Mouse (Mus musculus) liver, embryonic 13.5 days (tissue): ENCODE results near the gene Akap14. TPM values are rescaled to one million over a fixed set of nuclear protein-coding genes. Genes with fewer than 3 reads are reported as not detected.
A peak's percentile ranks its signal among the peaks of the same experiment; 100 is the strongest.
"Not testable (repeated sequence)": the region's sequence is repeated elsewhere in the genome, so short reads cannot be mapped to it uniquely, and the experiment has no call there.

Experiments used
- ATAC-seq: fragments of 200-750 bp; cut with Nextera tagmentation; 2 replicates; pipeline ENCODE4 v1.8.0; 2017; ENCODE audit warnings: low read depth, mild to moderate bottlenecking, moderate number of reproducible peaks, moderate library complexity
- DNase-seq: peaks from one replicate; pipeline ENCODE4 v3.0.0; 2022
- H3K27ac ChIP-seq: fragments of 300-500 bp; sonication (generic); 2 replicates; pipeline ENCODE4 v1.5.1; 2015; ENCODE audit warnings: moderate library complexity, mild to moderate bottlenecking, inconsistent platforms
- H3K27me3 ChIP-seq: fragments of 300-500 bp; sonication (generic); 2 replicates; pipeline ENCODE4 v1.6.1; 2015; ENCODE audit warnings: mild to moderate bottlenecking, inconsistent platforms
- H3K36me3 ChIP-seq: fragments of 300-500 bp; sonication (generic); 2 replicates; pipeline ENCODE4 v1.6.1; 2015; ENCODE audit warnings: mild to moderate bottlenecking, inconsistent platforms
- H3K4me1 ChIP-seq: fragments of 300-500 bp; sonication (generic); replicated peaks from 2 replicates; pipeline ENCODE4 v1.6.1; 2015; ENCODE audit warnings: inconsistent platforms
- H3K4me2 ChIP-seq: fragments of 300-500 bp; sonication (generic); 2 replicates; pipeline ENCODE4 v1.6.1; 2015; ENCODE audit warnings: inconsistent platforms, mild to moderate bottlenecking, moderate library complexity
- H3K4me3 ChIP-seq: fragments of 300-500 bp; sonication (generic); replicated peaks from 2 replicates; pipeline ENCODE4 v1.5.1; 2015; ENCODE audit warnings: mild to moderate bottlenecking, inconsistent platforms
- H3K9ac ChIP-seq: fragments of 300-500 bp; sonication (generic); 2 replicates; pipeline ENCODE4 v1.6.1; 2015; ENCODE audit warnings: mild to moderate bottlenecking, inconsistent platforms
- H3K9me3 ChIP-seq: fragments of 300-500 bp; sonication (generic); replicated peaks from 2 replicates; pipeline ENCODE4 v1.6.1; 2016; ENCODE audit warnings: inconsistent platforms
- WGBS: fragments of 180-500 bp; shearing (Covaris S2); methylation state at CpG from one replicate; pipeline ENCODE4 v1.1.7; 2015; ENCODE audit not compliant: insufficient replicate concordance; 5-methylcytosine and 5-hydroxymethylcytosine counted together
- polyA plus RNA-seq: library from polyadenylated mRNA; unstranded; fragments of >200 nt; fragmentation: Nextera tagmentation; extraction: Ambion mirVana; gene quantifications from 2 replicates; pipeline ENCODE4 v1.2.1, GENCODE M21; 2015

Gene Akap14
- polyA plus RNA-seq, 1 experiment from 2014 or later: not detected

DNA sequence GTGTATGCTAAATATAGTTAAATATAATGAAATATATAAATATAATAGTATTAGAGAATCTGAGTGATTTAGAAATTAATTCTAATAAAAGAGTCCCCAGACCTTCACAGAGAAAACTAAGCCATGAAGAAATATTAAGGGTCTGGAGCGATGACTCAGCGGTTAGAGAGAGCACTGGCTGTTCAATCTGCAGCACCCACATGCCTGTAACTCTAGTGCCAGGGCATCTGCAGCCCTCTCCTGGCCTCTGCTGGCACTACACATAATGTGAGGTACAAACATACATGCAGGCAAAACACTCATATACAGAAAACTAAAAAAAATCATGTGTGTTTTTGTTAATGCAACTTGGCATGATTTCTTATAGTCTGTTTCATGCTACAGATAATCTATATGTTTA, 23.7 kb downstream of the Akap14 start:
- no peak overlapping the region for H3K4me3 ChIP-seq
- no peak overlapping the region for H3K9ac ChIP-seq
- no peaks in the 10 kb centered on the region for H3K27me3 ChIP-seq
- no peak overlapping the region for H3K27ac ChIP-seq
- H3K36me3 ChIP-seq: peaks cover 26% of the 10 kb centered on the region; the same call in 1 of the 2 replicates
- DNase-seq: peak; percentile 20
- H3K9me3 ChIP-seq: no peaks in the 10 kb centered on the region
- ATAC-seq: no peak
- 80% methylated on average over 2 of the region's 2 CpGs for WGBS
- H3K4me2 ChIP-seq: no peak overlapping the region
- no peaks in the 10 kb centered on the region for H3K4me1 ChIP-seq

DNA sequence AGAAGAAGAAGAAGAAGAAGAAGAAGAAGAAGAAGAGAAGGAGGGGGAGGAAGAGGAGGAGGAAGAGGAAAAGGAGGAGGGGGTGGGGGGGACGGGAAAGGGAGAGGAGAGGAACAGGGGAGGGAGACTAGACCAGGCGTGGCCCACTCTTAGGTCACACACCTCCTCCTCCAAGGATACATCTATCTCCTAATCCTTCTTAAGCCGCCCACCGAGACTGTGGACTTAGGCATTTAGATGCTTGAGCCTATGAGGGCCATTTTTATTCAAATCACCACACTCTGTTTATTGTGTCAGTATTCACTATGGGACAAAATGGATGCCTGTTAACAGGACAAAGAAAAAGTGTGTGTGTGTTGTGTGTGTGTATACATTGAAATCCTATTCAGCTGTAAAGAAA, 24.1 kb downstream of the Akap14 start:
- not testable (repeated sequence) for H3K9me3 ChIP-seq, H3K27me3 ChIP-seq, ATAC-seq, H3K4me2 ChIP-seq, H3K9ac ChIP-seq, H3K4me3 ChIP-seq, H3K27ac ChIP-seq, H3K4me1 ChIP-seq, DNase-seq
- WGBS: no CpG with 5 or more reads among the region's 4 CpGs
- peaks cover 26% of the 10 kb centered on the region; the same call in 1 of the 2 replicates for H3K36me3 ChIP-seq

DNA sequence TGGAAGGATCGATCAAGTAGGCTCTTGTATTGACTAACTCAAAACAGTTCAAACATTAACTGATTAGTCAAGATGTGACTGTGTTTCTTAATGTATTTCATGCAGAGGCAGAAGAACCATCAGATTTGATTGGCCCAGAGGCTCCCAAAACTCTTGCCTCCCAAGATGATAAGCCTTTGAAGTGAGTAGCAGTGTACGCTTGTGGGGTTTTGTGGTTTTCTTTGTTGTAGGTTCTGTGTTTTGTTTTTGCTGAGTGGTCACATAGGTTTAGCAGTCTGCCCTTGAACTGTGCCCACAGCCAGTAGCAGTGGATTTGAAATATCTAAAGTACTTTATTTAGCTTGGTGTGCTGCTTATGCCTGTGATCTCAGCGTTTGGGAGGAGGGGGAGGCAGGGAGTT, 26.9 kb downstream of the Akap14 start:
- ATAC-seq (no peak), DNase-seq (no peak)
- H3K9ac ChIP-seq: no peak overlapping the region
- H3K27ac ChIP-seq: no peak overlapping the region
- H3K36me3 ChIP-seq: peaks cover 39% of the 10 kb centered on the region
- H3K4me2 ChIP-seq: no peak overlapping the region
- H3K4me1 ChIP-seq: no peaks in the 10 kb centered on the region
- no peaks in the 10 kb centered on the region for H3K27me3 ChIP-seq
- WGBS: 71% methylated on average over 3 of the region's 3 CpGs
- no peaks in the 10 kb centered on the region for H3K9me3 ChIP-seq
- H3K4me3 ChIP-seq: no peak overlapping the region

DNA sequence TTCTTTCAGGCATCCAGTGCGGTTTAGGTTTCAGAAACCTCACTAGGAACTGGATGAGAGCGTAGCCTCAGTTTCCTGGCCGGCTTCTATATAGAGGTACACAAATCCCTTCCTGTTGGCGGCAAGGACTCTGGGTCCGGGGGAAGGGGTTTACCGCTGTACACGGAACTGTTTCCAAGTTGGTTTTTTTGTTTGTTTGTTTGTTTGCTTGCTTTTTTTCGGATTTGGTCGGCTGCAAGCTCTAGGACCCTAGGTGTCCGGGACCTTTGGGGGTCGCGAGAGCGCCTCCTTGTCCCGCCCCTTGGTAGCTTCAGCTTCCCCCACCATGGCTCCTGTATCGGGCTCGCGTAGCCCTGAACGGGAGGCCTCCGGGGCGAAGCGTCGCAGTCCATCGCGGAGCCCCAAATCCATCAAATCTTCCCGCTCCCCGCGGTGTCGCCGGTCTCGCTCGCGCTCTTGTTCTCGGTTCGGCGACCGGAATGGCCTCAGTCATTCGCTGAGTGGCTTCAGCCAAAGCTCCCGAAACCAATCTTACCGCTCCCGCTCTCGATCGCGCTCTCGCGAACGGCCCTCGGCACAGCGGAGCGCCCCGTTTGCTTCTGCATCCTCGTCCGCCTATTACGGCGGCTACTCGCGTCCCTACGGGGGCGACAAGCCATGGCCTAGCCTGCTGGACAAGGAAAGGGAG, 41.8 kb downstream of the Akap14 start, which contains the start of gene Nkap:
Nkap (plus strand) TSS at position 125 of the 688 bp plus-strand sequence.
- 8% methylated on average over 55 of the region's 58 CpGs for WGBS

DNA sequence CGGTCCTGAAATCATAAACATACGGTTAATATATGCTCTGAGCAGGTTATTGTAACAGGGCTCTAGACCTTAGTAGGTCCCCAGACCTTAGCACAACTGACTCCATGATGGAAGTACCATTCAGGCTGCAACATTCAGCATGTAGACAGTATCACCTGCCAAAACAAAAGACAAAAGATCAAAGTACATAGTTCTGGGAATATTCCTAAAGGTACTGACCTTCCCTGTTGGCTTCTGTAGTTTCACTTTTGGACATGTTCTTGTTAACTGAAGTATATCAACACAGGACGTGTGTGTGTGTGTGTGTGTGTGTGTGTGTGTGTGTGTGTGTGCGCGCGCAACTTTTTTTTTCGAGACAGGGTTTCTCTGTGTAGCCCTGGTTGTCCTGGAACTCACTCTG, 43.1 kb downstream of the Akap14 start:
- H3K9ac ChIP-seq: no peak overlapping the region
- WGBS: 93% methylated on average over 7 of the region's 7 CpGs
- no peak overlapping the region for H3K27ac ChIP-seq
- no peak overlapping the region for H3K4me2 ChIP-seq
- no peak for DNase-seq
- no peak for ATAC-seq
- H3K4me3 ChIP-seq: no peak overlapping the region
- no peaks in the 10 kb centered on the region for H3K36me3 ChIP-seq
- no peaks in the 10 kb centered on the region for H3K27me3 ChIP-seq
- H3K4me1 ChIP-seq: peaks cover 13% of the 10 kb centered on the region
- H3K9me3 ChIP-seq: no peaks in the 10 kb centered on the region

More for the DNA sequence above, 41.8 kb downstream of the Akap14 start, which contains the start of gene Nkap:
- H3K4me2 ChIP-seq: peak within 1 kb of the TSS; percentile 69
- peaks cover 13% of the 10 kb centered on the region for H3K4me1 ChIP-seq
- peak within 1 kb of the TSS; percentile 79 for H3K9ac ChIP-seq
- peak within 1 kb of the TSS; percentile 68 for H3K27ac ChIP-seq
- peak within 1 kb of the TSS; percentile 74 for H3K4me3 ChIP-seq
- H3K27me3 ChIP-seq: no peaks in the 10 kb centered on the region
- ATAC-seq (peak; percentile 88), DNase-seq (peak; percentile 61)
- H3K9me3 ChIP-seq: no peaks in the 10 kb centered on the region
- 0 out of 2 replicates have a peak, but pooled peaks cover under 1% of the 10 kb centered on the region for H3K36me3 ChIP-seq

DNA sequence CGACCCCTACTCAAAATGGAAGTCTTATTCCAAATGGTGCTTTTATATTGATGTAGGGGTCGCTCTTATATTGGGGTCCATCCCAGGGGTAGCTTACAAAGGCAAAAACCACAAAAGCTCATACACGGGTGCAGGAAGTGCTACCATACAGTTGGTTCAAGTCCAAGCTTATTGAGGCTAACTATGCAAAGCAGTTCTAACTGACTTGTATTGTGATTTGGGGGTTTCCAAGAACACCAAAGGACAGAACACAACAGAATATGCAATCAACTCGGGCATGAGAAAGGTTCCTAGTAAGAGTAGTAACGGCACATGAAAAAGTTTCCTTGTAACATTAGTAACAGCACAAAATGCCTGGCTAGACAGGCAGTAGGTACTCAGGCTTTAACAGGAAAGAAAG, 48.4 kb downstream of the Akap14 start:
- H3K27ac ChIP-seq: no peak overlapping the region
- no peak overlapping the region for H3K4me2 ChIP-seq
- H3K27me3 ChIP-seq: no peaks in the 10 kb centered on the region
- H3K36me3 ChIP-seq: no peaks in the 10 kb centered on the region
- H3K4me1 ChIP-seq: no peaks in the 10 kb centered on the region
- no peak overlapping the region for H3K9ac ChIP-seq
- DNase-seq (no peak), ATAC-seq (no peak)
- WGBS: 57% methylated on average over 5 of the region's 5 CpGs
- no peaks in the 10 kb centered on the region for H3K9me3 ChIP-seq
- no peak overlapping the region for H3K4me3 ChIP-seq

DNA sequence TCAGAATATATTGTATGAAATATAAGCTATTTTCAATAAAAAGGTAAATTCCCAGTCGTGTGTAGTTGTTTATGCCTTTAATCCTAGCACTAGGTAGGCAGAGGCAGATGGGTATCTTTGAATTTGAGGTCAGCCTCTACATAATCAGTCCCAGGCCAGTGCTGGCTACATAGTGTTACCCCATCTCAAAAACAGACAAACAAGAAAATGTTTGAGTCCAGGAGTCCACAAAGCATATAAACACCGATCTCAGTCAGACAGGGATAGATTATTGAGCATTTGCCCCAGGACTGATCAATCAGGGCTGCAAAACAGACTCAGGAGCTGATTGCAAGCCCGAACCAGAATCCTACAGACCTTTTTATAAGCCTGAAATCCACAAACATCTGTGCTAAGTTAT, 49.1 kb downstream of the Akap14 start:
- Histone ChIP-seq H3K4me2 (no peak overlapping the region), H3K27me3 (no peaks in the 10 kb centered on the region), H3K4me1 (no peaks in the 10 kb centered on the region), H3K9ac (no peak overlapping the region), H3K27ac (no peak overlapping the region), H3K4me3 (no peak overlapping the region), H3K36me3 (no peaks in the 10 kb centered on the region), H3K9me3 (no peaks in the 10 kb centered on the region)
- ATAC-seq (no peak), DNase-seq (no peak)
- 46% methylated on average over 3 of the region's 3 CpGs for WGBS

DNA sequence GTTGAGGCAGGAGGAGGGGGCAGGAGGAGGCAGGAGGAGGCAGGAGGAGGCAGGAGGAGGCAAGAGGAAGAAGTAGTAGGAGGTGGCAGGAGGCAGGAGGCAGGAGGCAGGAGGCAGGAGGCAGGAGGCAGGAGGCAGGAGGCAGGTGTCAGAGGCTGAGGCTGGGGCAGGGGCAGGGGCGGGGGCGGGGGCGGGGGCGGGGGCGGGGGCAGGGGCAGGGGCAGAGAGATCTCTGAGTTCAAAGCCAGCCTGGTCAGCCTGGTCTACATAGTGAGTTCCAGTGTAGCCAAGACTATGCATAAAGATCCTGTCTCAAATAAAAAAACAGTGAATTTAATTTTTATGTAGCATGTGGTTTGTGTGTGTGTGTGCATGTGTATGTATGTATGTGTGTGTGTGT, 51.6 kb downstream of the Akap14 start:
- 5% methylated on average over 4 of the region's 5 CpGs for WGBS
- H3K9me3 ChIP-seq: no peaks in the 10 kb centered on the region
- no peaks in the 10 kb centered on the region for H3K36me3 ChIP-seq
- H3K4me2 ChIP-seq: no peak overlapping the region
- no peak for DNase-seq
- H3K4me1 ChIP-seq: no peaks in the 10 kb centered on the region
- H3K4me3 ChIP-seq: no peak overlapping the region
- no peak for ATAC-seq
- no peak overlapping the region for H3K9ac ChIP-seq
- H3K27me3 ChIP-seq: no peaks in the 10 kb centered on the region
- no peak overlapping the region for H3K27ac ChIP-seq

DNA sequence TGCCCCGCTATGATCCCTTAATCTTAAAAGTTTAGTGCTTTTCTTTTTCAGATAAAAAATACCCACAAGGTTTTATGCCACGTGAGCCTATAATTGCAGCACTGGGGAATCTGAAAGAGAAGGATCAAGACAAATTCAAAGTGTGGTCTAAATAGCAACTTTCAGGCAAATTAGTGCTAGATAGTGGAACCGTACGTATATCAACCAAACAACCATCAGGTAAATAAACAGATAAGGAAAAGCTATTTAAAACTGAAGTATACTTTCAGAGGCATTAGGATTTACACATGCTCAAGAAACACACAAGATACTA, 57.8 kb downstream of the Akap14 start:
- Histone ChIP-seq H3K27me3 (no peaks in the 10 kb centered on the region), H3K4me3 (peak overlapping the region; percentile 68), H3K27ac (no peak overlapping the region), H3K4me2 (peak overlapping the region; percentile 51), H3K9me3 (no peaks in the 10 kb centered on the region), H3K9ac (no peak overlapping the region), H3K36me3 (0 out of 2 replicates have a peak, but pooled peaks cover 8% of the 10 kb centered on the region), H3K4me1 (peaks cover 4% of the 10 kb centered on the region)
- ATAC-seq (no peak), DNase-seq (no peak)
- 61% methylated on average over 4 of the region's 4 CpGs for WGBS

DNA sequence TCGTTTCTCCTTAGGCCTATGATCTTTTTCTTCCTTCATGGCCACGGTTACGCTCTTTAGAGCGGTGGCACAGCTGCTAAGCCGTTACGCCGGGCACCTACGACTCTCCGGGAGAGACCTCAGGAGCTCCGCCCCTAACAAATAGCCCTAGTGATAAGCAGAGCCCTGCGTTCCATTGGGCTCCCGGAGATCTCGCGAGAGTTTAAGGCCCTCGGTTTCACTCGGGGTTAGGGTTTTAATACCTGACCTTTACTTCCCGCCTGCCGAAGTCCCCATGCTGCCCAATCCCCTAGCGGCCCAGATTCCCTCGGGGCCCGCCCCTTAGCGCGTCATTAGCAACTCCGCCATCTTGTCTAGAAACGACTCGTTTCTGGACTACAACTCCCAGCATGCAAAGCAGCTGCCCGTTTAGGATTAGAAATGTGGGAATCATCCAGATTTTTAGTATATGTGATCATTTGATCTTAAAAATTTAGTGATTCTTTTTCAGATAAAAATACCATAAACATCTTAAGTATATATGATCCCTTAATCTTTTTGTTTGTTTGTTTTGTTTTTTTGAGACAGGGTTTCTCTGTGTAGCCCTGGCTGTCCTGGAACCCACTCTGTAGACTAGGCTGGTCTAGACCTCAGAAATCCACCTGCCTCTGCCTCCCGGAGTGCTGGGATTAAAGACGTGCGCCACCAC, 58.3 kb downstream of the Akap14 start, which contains the start of gene Upf3b:
Upf3b (minus strand) TSS at position 130 of the 688 bp plus-strand sequence.
- Histone ChIP-seq H3K4me2 (peak within 1 kb of the TSS; percentile 77), H3K9me3 (no peaks in the 10 kb centered on the region), H3K9ac (peak within 1 kb of the TSS; percentile 78), H3K27ac (peak within 1 kb of the TSS; percentile 88), H3K36me3 (0 out of 2 replicates have a peak, but pooled peaks cover 8% of the 10 kb centered on the region), H3K27me3 (no peaks in the 10 kb centered on the region), H3K4me1 (peaks cover 4% of the 10 kb centered on the region), H3K4me3 (peak within 1 kb of the TSS; percentile 68)
- ATAC-seq (peak; percentile 96), DNase-seq (peak; percentile 90)
- 10% methylated on average over 30 of the region's 30 CpGs for WGBS

DNA sequence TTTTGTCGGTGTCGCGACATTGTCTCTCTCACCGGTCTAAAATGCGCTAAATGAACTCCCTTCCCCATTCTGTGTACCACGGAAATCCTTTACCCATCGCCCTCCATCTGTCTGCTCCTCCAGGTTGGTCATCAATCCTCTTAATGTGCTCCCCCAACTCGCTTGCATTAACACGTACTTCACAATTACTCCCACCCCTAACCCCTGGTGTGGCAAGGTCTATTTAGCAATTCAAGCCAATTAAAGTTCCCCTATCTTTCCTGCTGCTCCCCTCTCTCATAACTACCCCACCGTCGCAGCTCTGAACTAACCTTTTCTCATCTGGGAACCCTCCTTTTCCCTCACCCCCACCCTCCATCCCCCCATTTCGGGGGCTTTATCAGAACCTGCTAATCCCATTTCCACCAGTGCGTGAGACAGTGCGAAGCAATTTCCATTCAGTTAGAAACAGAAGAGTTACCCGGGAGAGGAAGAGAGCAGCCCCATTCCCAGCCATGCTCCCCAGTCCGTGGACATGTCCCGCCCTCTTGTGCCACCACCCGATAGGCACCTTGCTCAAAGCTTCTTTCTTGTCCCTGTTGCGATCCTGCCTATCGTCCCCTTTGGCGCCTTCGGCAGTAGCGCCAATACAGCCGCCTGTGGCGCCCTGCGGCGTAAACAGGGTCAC, 59.0 kb downstream of the Akap14 start:
- peak overlapping the region; percentile 68 for H3K4me3 ChIP-seq
- H3K9me3 ChIP-seq: no peaks in the 10 kb centered on the region
- ATAC-seq (peak; percentile 88), DNase-seq (no peak)
- H3K27me3 ChIP-seq: no peaks in the 10 kb centered on the region
- peaks cover 4% of the 10 kb centered on the region for H3K4me1 ChIP-seq
- WGBS: 9% methylated on average over 27 of the region's 27 CpGs
- peak overlapping the region; percentile 78 for H3K9ac ChIP-seq
- H3K27ac ChIP-seq: peak overlapping the region; percentile 88
- H3K36me3 ChIP-seq: 0 out of 2 replicates have a peak, but pooled peaks cover 8% of the 10 kb centered on the region
- peak overlapping the region; percentile 77 for H3K4me2 ChIP-seq
